Mouse (Mus musculus): Measurements from ENCODE around the gene Nr0b2. TPM values are rescaled to one million over a fixed set of nuclear protein-coding genes. Genes with fewer than 3 reads are reported as not detected.

Nr0b2 gene
- polyA plus RNA-seq, 1 experiment from 2014 or later: 0.51 TPM

DNA sequence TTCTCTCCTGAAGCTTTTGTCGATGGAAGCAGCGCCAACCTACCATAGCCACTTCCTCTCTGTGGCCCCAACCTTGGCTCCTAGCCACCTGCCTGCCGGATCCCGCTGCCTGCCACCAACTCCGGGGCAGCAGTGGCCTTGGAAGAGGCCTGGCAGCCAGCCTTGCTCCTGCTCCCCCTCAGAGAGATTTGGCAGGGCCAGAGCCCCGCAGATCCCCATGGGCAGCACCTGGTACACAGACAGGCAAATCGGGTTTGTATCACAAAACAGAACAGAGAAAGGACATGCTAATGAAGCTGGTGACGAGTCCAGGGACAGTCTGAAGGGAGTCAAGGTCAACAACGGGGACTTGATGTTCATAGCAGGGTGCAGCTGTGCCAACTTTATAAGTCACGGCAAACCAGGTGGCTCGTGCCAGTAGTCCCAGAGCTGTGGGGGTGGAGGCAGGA, 10.0 kb downstream of the Nr0b2 start:
- H3K4me2 ChIP-seq: no peak overlapping the region
- no peaks in the 10 kb centered on the region for H3K9me3 ChIP-seq (replicated peaks)
- no peak overlapping the region for H3K27ac ChIP-seq
- H3K36me3 ChIP-seq: no peaks in the 10 kb centered on the region
- H3K27me3 ChIP-seq: no peaks in the 10 kb centered on the region
- H3K4me1 ChIP-seq (replicated peaks): peaks cover 6% of the 10 kb centered on the region; the same call in 1 of the 2 replicates
- DNase-seq: no peak
- H3K9ac ChIP-seq: no peak overlapping the region
- ATAC-seq (ENCODE audit: low read depth): no peak
- no peak overlapping the region for H3K4me3 ChIP-seq (replicated peaks)
- WGBS (ENCODE audit: insufficient replicate concordance): 61% methylated on average over 11 of the region's 11 CpGs

DNA sequence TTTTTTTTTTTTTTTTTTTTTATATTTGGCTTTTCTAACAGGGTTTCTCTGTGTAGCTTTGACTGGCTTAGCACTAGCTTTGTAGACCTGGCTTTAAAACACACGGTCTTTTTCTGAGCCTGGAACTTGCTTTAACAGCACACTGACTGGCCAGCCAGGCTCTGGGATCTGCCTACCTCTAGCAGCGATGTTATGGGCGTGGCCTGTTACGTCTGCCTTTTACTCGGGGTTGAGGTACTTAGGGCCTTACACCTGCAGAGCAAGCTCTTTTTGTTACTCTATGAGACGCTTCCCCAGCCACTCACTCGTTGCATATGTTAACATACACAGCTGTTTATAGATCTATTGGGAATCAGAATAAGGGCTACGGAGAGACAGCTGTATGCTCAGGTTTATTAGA, 14.1 kb downstream of the Nr0b2 start:
- Histone ChIP-seq H3K9me3 (replicated peaks) (no peaks in the 10 kb centered on the region), H3K27me3 (peaks cover 3% of the 10 kb centered on the region; the same call in 1 of the 2 replicates), H3K4me3 (replicated peaks) (no peak overlapping the region), H3K9ac (no peak overlapping the region), H3K27ac (no peak overlapping the region), H3K4me1 (replicated peaks) (0 out of 2 replicates have a peak, but pooled peaks cover 4% of the 10 kb centered on the region), H3K36me3 (no peaks in the 10 kb centered on the region), H3K4me2 (no peak overlapping the region)
- no peak for ATAC-seq (ENCODE audit: low read depth)
- no peak for DNase-seq
- 25% methylated on average over 8 of the region's 8 CpGs for WGBS (ENCODE audit: insufficient replicate concordance)

DNA sequence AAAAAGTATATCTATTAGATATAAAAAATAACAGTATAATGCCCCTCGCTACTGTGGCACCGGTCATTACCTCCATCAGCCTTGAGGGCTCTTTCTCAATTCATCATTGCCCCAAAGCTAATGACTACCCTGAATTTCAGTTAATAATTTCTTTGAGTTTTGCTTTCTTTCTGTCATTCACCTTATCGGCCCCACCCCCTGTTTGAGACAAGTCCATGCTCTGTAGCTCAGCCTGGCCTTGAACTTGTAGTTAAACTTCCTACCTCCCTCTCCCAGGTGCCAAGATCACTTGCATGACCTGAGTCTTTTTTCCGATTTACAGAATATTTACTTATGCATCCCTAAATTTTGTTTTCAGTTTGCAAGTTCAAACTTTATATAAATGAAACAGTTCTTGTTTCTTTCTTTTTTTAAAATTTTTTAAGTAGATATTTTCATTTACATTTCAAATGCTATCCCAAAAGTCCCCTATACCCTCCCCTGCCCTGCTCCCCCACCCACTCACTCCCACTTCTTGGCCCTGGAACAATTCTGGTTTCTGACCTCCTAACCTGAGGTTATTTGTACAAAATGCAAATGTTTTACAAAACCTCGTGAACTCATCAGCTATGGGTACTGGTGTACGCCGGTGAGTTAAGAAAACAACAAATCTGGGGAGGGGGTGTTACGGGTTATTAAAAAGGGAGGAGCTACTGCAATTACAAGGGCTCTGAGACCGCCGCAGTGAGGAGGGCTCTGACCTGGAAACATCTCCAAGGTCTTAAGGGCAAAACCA, 16.3 kb downstream of the Nr0b2 start:
- H3K9me3 ChIP-seq (replicated peaks): no peaks in the 10 kb centered on the region
- peak overlapping the region; percentile 70 for H3K27ac ChIP-seq
- H3K4me3 ChIP-seq (replicated peaks): no peak overlapping the region
- H3K4me2 ChIP-seq: 0 out of 2 replicates have a peak overlapping the region, but pooled peaks have one; percentile 21
- no peak overlapping the region for H3K9ac ChIP-seq
- H3K27me3 ChIP-seq: peaks cover 3% of the 10 kb centered on the region; the same call in 1 of the 2 replicates
- peaks cover 13% of the 10 kb centered on the region for H3K4me1 ChIP-seq (replicated peaks)
- ATAC-seq (ENCODE audit: low read depth) (no peak), DNase-seq (no peak)
- WGBS (ENCODE audit: insufficient replicate concordance): 66% methylated on average over 10 of the region's 10 CpGs
- no peaks in the 10 kb centered on the region for H3K36me3 ChIP-seq

DNA sequence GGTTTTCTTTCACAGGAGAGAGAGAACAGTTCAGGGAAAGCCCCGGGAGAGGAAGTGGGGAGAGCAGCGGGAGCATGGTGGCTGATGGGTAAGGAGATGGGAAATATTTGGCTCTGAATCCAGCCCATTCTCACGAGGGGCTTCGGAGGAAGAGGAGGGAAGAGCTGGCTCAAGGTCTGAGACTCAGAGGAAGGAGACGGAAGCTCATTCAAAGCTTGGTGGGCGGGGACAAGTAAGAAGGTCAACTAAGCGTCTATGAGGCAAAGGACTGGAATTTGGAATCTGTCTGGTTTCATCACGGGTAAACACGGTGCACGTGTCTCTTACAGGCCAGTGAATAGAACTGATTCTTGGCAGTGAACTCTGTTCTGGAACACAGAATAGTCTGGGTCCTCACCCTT, 16.9 kb downstream of the Nr0b2 start:
- DNase-seq (no peak), ATAC-seq (ENCODE audit: low read depth) (peak; percentile 30; the same call in 1 of the 2 replicates)
- peaks cover 3% of the 10 kb centered on the region; the same call in 1 of the 2 replicates for H3K27me3 ChIP-seq
- H3K9ac ChIP-seq: no peak overlapping the region
- H3K4me2 ChIP-seq: 0 out of 2 replicates have a peak overlapping the region, but pooled peaks have one; percentile 21
- H3K27ac ChIP-seq: peak overlapping the region; percentile 70
- no peaks in the 10 kb centered on the region for H3K9me3 ChIP-seq (replicated peaks)
- no peaks in the 10 kb centered on the region for H3K36me3 ChIP-seq
- 47% methylated on average over 10 of the region's 10 CpGs for WGBS (ENCODE audit: insufficient replicate concordance)
- H3K4me3 ChIP-seq (replicated peaks): no peak overlapping the region
- H3K4me1 ChIP-seq (replicated peaks): peaks cover 16% of the 10 kb centered on the region

DNA sequence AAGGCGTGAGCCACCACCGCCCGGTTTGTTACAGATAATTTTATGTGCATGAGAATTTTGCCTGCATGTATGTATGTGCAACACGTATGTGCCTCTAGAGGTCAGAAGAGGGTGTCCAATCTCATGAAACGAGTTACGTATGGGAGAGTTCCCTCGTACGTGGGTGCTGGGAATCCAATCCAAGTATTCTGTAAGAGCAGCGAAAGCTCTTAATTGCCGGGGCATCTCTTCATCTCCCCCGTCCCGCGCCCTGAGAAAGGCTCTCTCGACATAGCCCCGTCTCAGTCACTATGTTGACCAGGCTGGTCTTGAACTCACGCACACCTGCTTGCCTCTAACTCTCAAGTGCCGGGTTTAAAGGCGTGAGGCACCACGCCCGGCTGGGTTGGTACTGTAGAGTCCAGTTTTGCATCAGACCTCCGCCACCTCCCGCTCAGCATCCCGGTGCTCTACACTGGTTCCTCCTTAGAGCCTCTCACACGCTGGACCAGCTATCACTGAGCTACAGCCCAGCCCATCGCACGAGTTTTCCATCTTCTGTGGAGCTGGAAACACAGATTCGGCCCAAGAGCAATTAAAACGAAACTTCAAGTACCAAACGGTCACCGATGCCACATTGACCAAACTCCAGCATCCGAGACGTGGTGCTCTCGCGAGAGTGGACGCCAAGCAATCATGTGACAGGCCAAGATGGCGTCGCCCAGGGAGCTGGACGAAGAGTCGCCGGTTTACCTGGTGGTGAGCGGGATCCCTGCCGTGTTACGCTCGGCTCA, 21.1 kb downstream of the Nr0b2 start, which contains the start of gene Gpatch3:
Gpatch3 (plus strand) TSS at position 676 of the 773 bp plus-strand sequence.
- peaks cover 26% of the 10 kb centered on the region for H3K4me1 ChIP-seq (replicated peaks)
- no peaks in the 10 kb centered on the region for H3K9me3 ChIP-seq (replicated peaks)
- H3K27ac ChIP-seq: peak within 1 kb of the TSS; percentile 90
- ATAC-seq (ENCODE audit: low read depth) (peak; percentile 85), DNase-seq (peak; percentile 72)
- peaks cover 18% of the 10 kb centered on the region for H3K36me3 ChIP-seq
- H3K9ac ChIP-seq: peak within 1 kb of the TSS; percentile 88
- peak within 1 kb of the TSS; percentile 97 for H3K4me3 ChIP-seq (replicated peaks)
- WGBS (ENCODE audit: insufficient replicate concordance): 5% methylated on average over 44 of the region's 44 CpGs
- H3K27me3 ChIP-seq: peaks cover 3% of the 10 kb centered on the region; the same call in 1 of the 2 replicates
- peak within 1 kb of the TSS; percentile 93 for H3K4me2 ChIP-seq

DNA sequence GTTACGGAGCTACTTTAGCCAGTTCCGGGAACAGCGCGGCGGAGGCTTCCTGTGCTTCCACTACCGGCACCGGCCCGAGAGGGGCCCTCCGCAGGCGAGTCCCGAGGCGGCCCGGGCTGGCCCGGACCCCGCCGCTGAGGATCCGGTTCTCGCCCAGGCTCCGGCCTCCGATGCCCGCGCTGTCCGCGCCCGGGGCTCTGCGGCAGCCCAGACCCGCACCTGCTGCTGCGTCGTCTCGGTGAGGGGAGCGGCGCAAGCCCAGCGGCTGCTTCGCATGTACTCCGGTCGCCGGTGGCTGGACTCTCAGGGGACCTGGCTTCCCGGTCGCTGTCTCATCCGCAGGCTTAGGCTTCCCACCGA, 21.6 kb downstream of the Nr0b2 start:
- DNase-seq (no peak), ATAC-seq (ENCODE audit: low read depth) (peak; percentile 67)
- Histone ChIP-seq H3K27me3 (peaks cover 3% of the 10 kb centered on the region; the same call in 1 of the 2 replicates), H3K4me1 (replicated peaks) (peaks cover 26% of the 10 kb centered on the region), H3K4me3 (replicated peaks) (peak overlapping the region; percentile 97), H3K36me3 (peaks cover 23% of the 10 kb centered on the region), H3K27ac (peak overlapping the region; percentile 90), H3K9ac (peak overlapping the region; percentile 88), H3K9me3 (replicated peaks) (no peaks in the 10 kb centered on the region), H3K4me2 (peak overlapping the region; percentile 93)
- WGBS (ENCODE audit: insufficient replicate concordance): 1% methylated on average over 41 of the region's 41 CpGs

DNA sequence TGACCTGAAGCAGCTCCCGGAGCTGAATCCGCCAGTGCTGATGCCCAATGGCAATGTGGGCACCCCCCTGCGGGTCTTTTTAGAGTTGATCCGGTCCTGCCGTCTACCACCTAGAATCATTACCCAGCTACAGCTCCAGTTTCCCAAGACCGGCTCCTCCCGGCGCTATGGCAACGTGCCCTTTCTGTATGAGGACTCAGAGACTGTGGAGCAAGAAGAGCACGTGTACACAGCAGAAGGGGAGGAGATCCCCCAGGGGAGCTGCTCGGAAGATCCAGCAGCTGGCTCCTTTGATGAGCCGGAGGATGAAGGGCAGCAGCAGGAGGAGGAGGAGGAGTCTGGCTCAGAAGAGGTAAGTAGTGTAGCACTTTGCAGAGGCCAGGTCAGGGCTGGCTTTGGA, 24.8 kb downstream of the Nr0b2 start:
- no peak overlapping the region for H3K27ac ChIP-seq
- H3K4me2 ChIP-seq: no peak overlapping the region
- H3K36me3 ChIP-seq: peaks cover 46% of the 10 kb centered on the region
- H3K4me3 ChIP-seq (replicated peaks): no peak overlapping the region
- no peak for ATAC-seq (ENCODE audit: low read depth)
- H3K4me1 ChIP-seq (replicated peaks): peaks cover 28% of the 10 kb centered on the region
- H3K9ac ChIP-seq: no peak overlapping the region
- 82% methylated on average over 12 of the region's 12 CpGs for WGBS (ENCODE audit: insufficient replicate concordance)
- no peaks in the 10 kb centered on the region for H3K9me3 ChIP-seq (replicated peaks)
- H3K27me3 ChIP-seq: no peaks in the 10 kb centered on the region
- no peak for DNase-seq

DNA sequence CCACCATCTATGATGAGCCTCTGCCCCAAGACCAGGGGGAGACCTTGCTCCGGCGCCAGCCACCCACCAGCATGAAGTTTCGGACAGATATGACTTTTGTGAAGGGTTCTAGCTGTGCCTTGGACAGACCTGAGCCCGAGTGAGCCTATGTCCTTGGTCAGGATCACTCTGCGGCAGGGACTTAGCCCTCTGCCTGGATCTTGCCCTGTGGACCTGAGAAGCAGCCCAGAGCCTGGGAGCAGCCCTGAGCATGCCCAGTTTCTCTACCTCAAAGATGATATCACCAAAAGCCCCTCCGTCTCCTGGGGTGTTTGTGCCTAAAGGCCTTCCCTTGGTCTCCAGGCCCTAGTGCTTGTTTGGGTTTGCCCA, 30.5 kb downstream of the Nr0b2 start:
- peak overlapping the region; percentile 92 for H3K4me3 ChIP-seq (replicated peaks)
- 47% methylated on average over 6 of the region's 6 CpGs for WGBS (ENCODE audit: insufficient replicate concordance)
- DNase-seq: no peak
- H3K4me2 ChIP-seq: peak overlapping the region; percentile 98
- H3K27me3 ChIP-seq: no peaks in the 10 kb centered on the region
- H3K27ac ChIP-seq: peak overlapping the region; percentile 86
- peak; percentile 35; the same call in 1 of the 2 replicates for ATAC-seq (ENCODE audit: low read depth)
- H3K9me3 ChIP-seq (replicated peaks): no peaks in the 10 kb centered on the region
- peak overlapping the region; percentile 86 for H3K9ac ChIP-seq
- H3K36me3 ChIP-seq: peaks cover 61% of the 10 kb centered on the region
- H3K4me1 ChIP-seq (replicated peaks): peaks cover 31% of the 10 kb centered on the region

DNA sequence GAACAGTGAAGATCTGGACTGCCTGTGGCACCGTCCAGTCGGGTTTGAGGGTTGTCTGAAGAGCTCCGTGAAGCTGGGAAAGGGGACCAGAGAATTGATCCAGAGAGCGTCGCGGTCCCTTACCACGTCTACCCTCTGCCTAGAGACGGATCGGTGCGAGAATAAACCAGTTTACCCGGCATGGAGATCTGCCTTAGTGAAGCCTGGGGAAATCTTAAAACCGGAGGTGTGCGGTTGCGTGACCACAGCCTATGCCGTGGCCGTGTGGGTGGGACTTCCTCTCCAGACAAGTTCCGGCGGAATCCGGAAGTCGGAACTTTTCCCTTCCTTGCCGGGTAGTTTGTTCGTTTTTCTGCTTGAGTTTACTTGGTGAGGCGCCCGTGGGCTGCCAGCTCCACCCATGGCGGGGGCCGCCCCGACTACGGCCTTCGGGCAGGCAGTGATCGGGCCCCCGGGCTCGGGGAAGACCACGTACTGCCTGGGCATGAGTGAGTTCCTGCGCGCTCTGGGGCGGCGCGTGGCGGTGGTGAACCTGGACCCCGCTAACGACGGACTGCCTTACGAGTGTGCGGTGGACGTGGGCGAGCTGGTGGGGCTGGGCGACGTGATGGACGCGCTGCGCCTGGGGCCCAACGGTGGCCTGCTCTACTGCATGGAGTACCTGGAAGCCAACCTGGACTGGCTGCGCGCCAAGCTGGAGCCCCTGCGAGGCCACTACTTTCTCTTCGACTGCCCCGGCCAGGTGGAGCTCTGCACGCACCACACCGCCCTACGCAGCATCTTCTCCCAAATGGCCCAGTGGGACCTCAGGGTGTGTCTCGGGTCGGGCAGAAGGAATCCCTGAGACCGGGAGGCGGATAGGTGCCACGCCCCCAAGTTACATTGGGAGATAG, 31.1 kb downstream of the Nr0b2 start, which contains the start of gene Gpn2:
Gpn2 (plus strand) TSS at position 304 of the 893 bp plus-strand sequence.
- Histone ChIP-seq H3K27me3 (no peaks in the 10 kb centered on the region), H3K36me3 (peaks cover 63% of the 10 kb centered on the region), H3K9ac (peak within 1 kb of the TSS; percentile 86), H3K27ac (peak within 1 kb of the TSS; percentile 86), H3K4me2 (peak within 1 kb of the TSS; percentile 98), H3K4me3 (replicated peaks) (peak within 1 kb of the TSS; percentile 92), H3K9me3 (replicated peaks) (no peaks in the 10 kb centered on the region), H3K4me1 (replicated peaks) (peaks cover 31% of the 10 kb centered on the region)
- ATAC-seq (ENCODE audit: low read depth) (peak; percentile 84), DNase-seq (peak; percentile 71)
- WGBS (ENCODE audit: insufficient replicate concordance): 1% methylated on average over 65 of the region's 65 CpGs

DNA sequence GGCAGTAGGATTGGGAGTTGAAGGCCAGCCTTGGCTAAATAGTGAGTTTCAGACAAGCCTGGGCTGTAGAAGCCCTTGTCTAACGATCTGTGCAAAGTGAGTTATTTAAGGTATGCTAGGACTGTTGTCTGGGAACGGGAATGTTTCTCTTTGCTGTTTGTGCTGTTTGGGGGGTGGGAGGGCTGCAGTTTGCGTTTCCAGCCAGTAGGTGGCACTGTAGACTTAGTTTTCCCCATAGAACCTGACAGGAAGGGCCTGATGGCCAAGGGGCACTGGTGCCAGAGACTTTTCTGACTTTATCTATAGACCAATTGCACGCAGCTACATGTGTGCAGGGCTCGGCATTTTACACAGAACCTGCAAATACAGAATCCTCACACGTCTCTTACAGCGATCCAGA, 39.4 kb downstream of the Nr0b2 start:
- Histone ChIP-seq H3K36me3 (peaks cover 56% of the 10 kb centered on the region), H3K27ac (no peak overlapping the region)
- ATAC-seq (ENCODE audit: low read depth): no peak

More for the DNA sequence above, 39.4 kb downstream of the Nr0b2 start:
- H3K9ac ChIP-seq: no peak overlapping the region
- H3K27me3 ChIP-seq: no peaks in the 10 kb centered on the region
- DNase-seq: no peak
- H3K4me2 ChIP-seq: no peak overlapping the region
- WGBS (ENCODE audit: insufficient replicate concordance): 23% methylated on average over 7 of the region's 7 CpGs
- H3K4me3 ChIP-seq (replicated peaks): no peak overlapping the region
- peaks cover 15% of the 10 kb centered on the region for H3K4me1 ChIP-seq (replicated peaks)
- no peaks in the 10 kb centered on the region for H3K9me3 ChIP-seq (replicated peaks)

Measured in liver, embryonic 13.5 days (tissue).